ENCODE assay signal across 9 mouse cellular contexts in genomic region chr9:107290897-107291296, GRCm38 (mm10). TPM values are rescaled to one million over a fixed set of nuclear protein-coding genes. Genes with fewer than 3 reads are reported as not detected.
A peak's percentile ranks its signal among the peaks of the same experiment; 100 is the strongest.
DNase-seq lines count a peak whose midpoint lies in the region; ATAC-seq lines count a peak whose summit lies in the region.
"Had no signal": no experiment of that assay in that cellular context is flagged by ENCODE, and none has a peak within 500 bp of the region (broad histone marks: within the 10 kb centered on the region; RNA-seq: fewer than 3 reads in every experiment).

No protein-coding gene starts in this region.

- no peak overlapping the region for H3K27ac ChIP-seq in neural tube, embryonic 14.5 days (ENCODE audit: low read depth, low read length)
- H3K27ac ChIP-seq: embryonic facial prominence, embryonic 13.5 days had no signal

- no peak overlapping the region for H3K4me2 ChIP-seq in neural tube, embryonic 14.5 days (ENCODE audit: low read depth, low read length)

- H3K9me3 ChIP-seq in neural tube, embryonic 14.5 days (ENCODE audit: control insufficient read depth, low read length): no peaks in the 10 kb centered on the region
- H3K9me3 ChIP-seq: embryonic facial prominence, embryonic 13.5 days had no signal

- peak; percentile 85 for DNase-seq in 3T3-L1 (ENCODE audit: low read depth, low spot score)
- peak; percentile 65 for DNase-seq in R1 (ENCODE audit: low read depth, low spot score)
- DNase-seq in cerebellum, postnatal 4 days (ENCODE audit: low spot score in 2 of 2): peak; percentile 78 to 90
- DNase-seq in gastrocnemius, postnatal 14 days: peak; percentile 83
- peak; percentile 88 for DNase-seq in kidney, postnatal 14 days
- peak; percentile 82 to 83 for DNase-seq in lung, adult 18-20 months
- peak; percentile 50 to 54 for DNase-seq in thymus, adult 18-20 months

- WGBS in neural tube, embryonic 14.5 days: 32% methylated on average over 10 of the region's 10 CpGs

- no peak overlapping the region for H3K9ac ChIP-seq in neural tube, embryonic 14.5 days (replicated peaks; ENCODE audit: low read depth, low read length)
- H3K9ac ChIP-seq: embryonic facial prominence, embryonic 13.5 days had no signal

- no peaks in the 10 kb centered on the region for H3K36me3 ChIP-seq in neural tube, embryonic 14.5 days (ENCODE audit: control insufficient read depth, insufficient read depth, low read length)
- H3K36me3 ChIP-seq: embryonic facial prominence, embryonic 13.5 days had no signal

- H3K4me3 ChIP-seq in neural tube, embryonic 14.5 days (ENCODE audit: low read depth, low read length): no peak overlapping the region

- ATAC-seq in neural tube, embryonic 14.5 days (ENCODE audit: low read depth): peak; percentile 33; the same call in 1 of the 2 replicates

- intact Hi-C loops in gastrocnemius, postnatal 14 days (cut with DNase I; ENCODE audit: low total_unique reads): loop anchor here (2.0 to 5.0 kb wide), 3 partner anchors 66 to 392 kb away; no protein-coding TSS in a partner anchor

- H3K4me1 ChIP-seq in neural tube, embryonic 14.5 days (ENCODE audit: control insufficient read depth, insufficient read depth, low read length): peaks cover 5% of the 10 kb centered on the region; the same call in 1 of the 2 replicates

- H3K27me3 ChIP-seq in neural tube, embryonic 14.5 days (ENCODE audit: control insufficient read depth, insufficient read depth, low read length): peaks cover 2% of the 10 kb centered on the region; the same call in 1 of the 2 replicates

RNA-seq across cellular contexts. Expression of gene Mapkapk3, which starts 1.2 kb away (rescaled TPM):
- 10 to 100 TPM; 14.6 to 15.9 TPM for total RNA-seq in gastrocnemius, postnatal 14 days (2021)
- 2.1 and 2.2 TPM in 2 replicates for polyA plus RNA-seq in neural tube, embryonic 14.5 days (2014; fragmentation: Nextera tagmentation; extraction: Ambion mirVana)

RNA-seq across cellular contexts. Expression of gene Cish, which starts 4.9 kb away (rescaled TPM):
- 10 to 100 TPM; 17.2 to 23.8 TPM for total RNA-seq in gastrocnemius, postnatal 14 days (2021)
- 5.4 and 7.7 TPM in 2 replicates for polyA plus RNA-seq in neural tube, embryonic 14.5 days (2014; fragmentation: Nextera tagmentation; extraction: Ambion mirVana)

RNA-seq across cellular contexts. Expression of gene Hemk1, which starts 47.3 kb away (rescaled TPM):
- 10 to 100 TPM; 12.0 to 13.2 TPM for total RNA-seq in gastrocnemius, postnatal 14 days (2021)
- 15.8 and 20.1 TPM in 2 replicates for polyA plus RNA-seq in neural tube, embryonic 14.5 days (2014; fragmentation: Nextera tagmentation; extraction: Ambion mirVana)

RNA-seq across cellular contexts. Expression of gene 6430571L13Rik, which starts 49.5 kb away (rescaled TPM):
- total RNA-seq in gastrocnemius, postnatal 14 days (2021): 10 to 100 TPM; 41.9 to 49.8 TPM
- polyA plus RNA-seq in neural tube, embryonic 14.5 days (2014; fragmentation: Nextera tagmentation; extraction: Ambion mirVana): 4.3 and 7.3 TPM in 2 replicates

RNA-seq across cellular contexts. Expression of gene Dock3, which starts 59.2 kb away (rescaled TPM):
- total RNA-seq in gastrocnemius, postnatal 14 days (2021): not detected
- polyA plus RNA-seq in neural tube, embryonic 14.5 days (2014; fragmentation: Nextera tagmentation; extraction: Ambion mirVana): 31.5 and 35.4 TPM in 2 replicates
